Mouse (Mus musculus): ENCODE measurements around the gene Cacna1c.

GRCm38 (mm10) chr6:118805139-118805538, 391.1 kb downstream of the Cacna1c start:
- TF ChIP-seq E2F4 (IDR thresholded peaks at IDR 0.05; ENCODE audit: insufficient read depth) (no peak), MAX (IDR thresholded peaks at IDR 0.05; ENCODE audit: low read depth) (no peak)

All from myocyte (in vitro differentiated cells).